Mouse (Mus musculus): ENCODE measurements around the gene Scaper. TPM values are rescaled to one million over a fixed set of nuclear protein-coding genes. Genes with fewer than 3 reads are reported as not detected.
A peak's percentile ranks its signal among the peaks of the same experiment; 100 is the strongest.

The Scaper gene
- polyA plus RNA-seq, 1 experiment from 2014 or later: 9.4 TPM

DNA sequence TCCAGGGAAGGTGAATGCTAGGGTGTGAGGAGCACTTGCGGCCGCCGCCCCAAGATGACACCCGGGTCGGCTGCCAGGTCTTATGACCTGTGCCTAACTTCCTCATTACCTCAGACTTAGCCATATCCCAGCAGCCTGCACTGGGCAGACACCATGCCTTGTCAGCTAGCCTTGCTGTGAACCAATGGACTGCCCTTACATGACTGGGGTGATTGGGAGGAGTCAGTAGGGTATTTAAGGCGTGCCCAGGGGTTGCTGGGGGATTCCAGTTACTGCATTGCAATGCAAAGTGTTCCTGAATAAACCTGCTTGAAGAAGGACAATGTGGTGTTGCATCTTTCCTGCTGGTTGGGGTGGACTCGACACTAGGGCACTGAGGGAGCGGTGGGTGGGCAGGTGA lies 148.5 kb downstream of the Scaper start:
- H3K9me3 ChIP-seq (replicated peaks; ENCODE audit: low read length): no peaks in the 10 kb centered on the region
- no peak overlapping the region for H3K4me3 ChIP-seq (replicated peaks; ENCODE audit: low read depth, low read length)
- no peak overlapping the region for H3K27ac ChIP-seq
- WGBS: 90% methylated on average over 8 of the region's 8 CpGs
- no peak for ATAC-seq (replicated peaks; ENCODE audit: low FRiP score, low read depth)
- no peaks in the 10 kb centered on the region for H3K4me1 ChIP-seq (replicated peaks; ENCODE audit: insufficient read depth, low read length)
- TF ChIP-seq CTCF (IDR thresholded peaks at IDR 0.05; ENCODE audit: low read depth): no peak
- no peak for DNase-seq (ENCODE audit: low spot score)
- H3K36me3 ChIP-seq (ENCODE audit: insufficient read depth, low read length): no peaks in the 10 kb centered on the region
- H3K4me2 ChIP-seq (ENCODE audit: low read length): no peak overlapping the region
- no peak overlapping the region for H3K9ac ChIP-seq (ENCODE audit: low read depth, low read length)
- no peaks in the 10 kb centered on the region for H3K27me3 ChIP-seq (ENCODE audit: insufficient read depth, low read length)

DNA sequence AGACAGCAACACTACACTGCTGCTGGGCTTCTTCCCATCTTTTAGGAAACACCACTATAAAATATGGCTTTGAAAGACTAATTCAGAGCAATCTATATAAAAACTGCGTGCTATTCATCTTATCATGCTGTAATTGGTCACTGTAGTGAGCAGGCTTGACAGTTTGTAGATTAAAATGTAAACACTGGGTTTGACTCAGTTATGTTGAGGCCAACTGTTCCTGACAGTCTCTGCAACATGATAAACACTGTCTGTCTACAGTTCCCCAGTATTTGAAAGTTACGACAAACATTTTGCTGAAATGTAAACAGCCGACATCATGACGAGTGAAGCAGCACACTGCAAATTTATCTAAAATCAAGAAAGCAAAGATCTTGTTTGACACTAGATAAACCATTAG lies 225.9 kb downstream of the Scaper start:
- WGBS: 60% methylated on average over 4 of the region's 4 CpGs
- no peak overlapping the region for H3K9ac ChIP-seq (ENCODE audit: low read depth, low read length)
- no peaks in the 10 kb centered on the region for H3K27me3 ChIP-seq (ENCODE audit: insufficient read depth, low read length)
- H3K9me3 ChIP-seq (replicated peaks; ENCODE audit: low read length): no peaks in the 10 kb centered on the region
- no peak overlapping the region for H3K27ac ChIP-seq
- ATAC-seq (replicated peaks; ENCODE audit: low FRiP score, low read depth) (no peak), DNase-seq (ENCODE audit: low spot score) (no peak)
- no peaks in the 10 kb centered on the region for H3K36me3 ChIP-seq (ENCODE audit: insufficient read depth, low read length)
- no peak for TF ChIP-seq CTCF (IDR thresholded peaks at IDR 0.05; ENCODE audit: low read depth)
- H3K4me3 ChIP-seq (replicated peaks; ENCODE audit: low read depth, low read length): no peak overlapping the region
- no peaks in the 10 kb centered on the region for H3K4me1 ChIP-seq (replicated peaks; ENCODE audit: insufficient read depth, low read length)
- no peak overlapping the region for H3K4me2 ChIP-seq (ENCODE audit: low read length)

DNA sequence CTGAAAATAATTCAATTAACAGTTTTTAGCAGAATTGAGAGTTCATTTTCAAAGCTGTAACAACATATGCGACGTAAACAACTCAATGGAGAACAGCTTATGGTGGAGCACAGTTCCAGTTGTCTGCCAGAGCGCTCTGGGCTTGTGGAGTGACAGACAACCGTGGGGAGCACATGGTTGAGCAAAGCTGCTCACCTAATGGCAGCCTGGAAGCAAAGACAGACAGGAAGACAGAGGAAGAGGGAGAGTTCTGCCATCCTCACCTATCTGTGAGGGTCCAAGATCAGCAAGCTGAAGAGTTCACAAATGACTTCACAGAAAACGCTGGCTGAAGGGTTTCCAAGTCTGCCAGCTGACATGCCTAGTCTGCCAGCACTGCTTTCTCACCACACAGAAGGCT lies 227.4 kb downstream of the Scaper start:
- Histone ChIP-seq H3K27ac (no peak overlapping the region), H3K4me1 (replicated peaks; ENCODE audit: insufficient read depth, low read length) (no peaks in the 10 kb centered on the region), H3K36me3 (ENCODE audit: insufficient read depth, low read length) (no peaks in the 10 kb centered on the region), H3K27me3 (ENCODE audit: insufficient read depth, low read length) (no peaks in the 10 kb centered on the region), H3K9me3 (replicated peaks; ENCODE audit: low read length) (no peaks in the 10 kb centered on the region), H3K4me2 (ENCODE audit: low read length) (no peak overlapping the region), H3K4me3 (replicated peaks; ENCODE audit: low read depth, low read length) (no peak overlapping the region), H3K9ac (ENCODE audit: low read depth, low read length) (no peak overlapping the region)
- ATAC-seq (replicated peaks; ENCODE audit: low FRiP score, low read depth) (no peak), DNase-seq (ENCODE audit: low spot score) (no peak)
- WGBS: 87% methylated on average over 5 of the region's 5 CpGs
- TF ChIP-seq CTCF (IDR thresholded peaks at IDR 0.05; ENCODE audit: low read depth): no peak

DNA sequence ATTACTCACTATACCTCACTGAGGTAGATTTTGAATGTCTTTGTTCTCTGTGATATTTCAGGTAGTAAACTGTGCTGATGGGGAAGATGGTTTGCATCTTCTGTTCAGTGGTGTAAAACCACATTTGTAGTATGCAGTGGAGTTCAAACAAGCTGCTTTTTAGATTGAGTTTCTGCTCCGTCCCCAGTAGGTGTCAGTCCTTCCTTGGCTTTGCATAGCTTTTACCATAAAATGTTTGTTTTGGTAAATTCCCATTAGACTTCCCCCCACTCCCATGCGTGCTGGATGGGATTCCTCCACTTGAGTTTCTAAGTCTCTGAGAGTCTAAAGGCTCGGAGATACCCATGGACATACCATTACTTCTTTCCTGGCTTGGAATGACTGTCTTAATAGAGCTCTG lies 231.3 kb downstream of the Scaper start:
- no peaks in the 10 kb centered on the region for H3K4me1 ChIP-seq (replicated peaks; ENCODE audit: insufficient read depth, low read length)
- H3K9ac ChIP-seq (ENCODE audit: low read depth, low read length): no peak overlapping the region
- no peak overlapping the region for H3K4me3 ChIP-seq (replicated peaks; ENCODE audit: low read depth, low read length)
- H3K36me3 ChIP-seq (ENCODE audit: insufficient read depth, low read length): no peaks in the 10 kb centered on the region
- H3K9me3 ChIP-seq (replicated peaks; ENCODE audit: low read length): no peaks in the 10 kb centered on the region
- H3K27me3 ChIP-seq (ENCODE audit: insufficient read depth, low read length): no peaks in the 10 kb centered on the region
- no peak overlapping the region for H3K27ac ChIP-seq
- peak; percentile 54; the same call in 1 of the 2 replicates for TF ChIP-seq CTCF (IDR thresholded peaks at IDR 0.05; ENCODE audit: low read depth)
- no peak for ATAC-seq (replicated peaks; ENCODE audit: low FRiP score, low read depth)
- 47% methylated on average over 3 of the region's 3 CpGs for whole genome bisulfite sequencing
- peak; percentile 56 for DNase-seq (ENCODE audit: low spot score)
- no peak overlapping the region for H3K4me2 ChIP-seq (ENCODE audit: low read length)

DNA sequence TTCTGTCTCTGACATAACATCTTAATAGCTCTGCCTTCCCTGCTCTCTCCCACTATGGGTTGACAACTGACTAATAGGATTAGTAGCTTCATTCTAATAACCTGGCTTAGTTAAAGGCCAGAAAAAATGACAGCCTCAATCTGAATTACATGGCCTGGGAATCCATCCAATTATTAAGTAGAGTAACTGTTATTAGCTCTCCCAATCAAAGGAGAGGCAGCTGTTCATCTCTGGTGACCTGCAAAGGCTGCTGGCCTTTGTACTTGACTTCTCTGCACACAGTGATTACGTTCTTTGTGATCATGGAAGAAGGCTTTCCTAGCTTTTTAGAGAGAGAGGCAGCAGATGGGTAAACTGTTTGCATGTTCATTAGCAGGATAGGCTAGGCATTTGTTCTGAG lies 242.6 kb downstream of the Scaper start:
- TF ChIP-seq CTCF (IDR thresholded peaks at IDR 0.05; ENCODE audit: low read depth): no peak
- no peaks in the 10 kb centered on the region for H3K36me3 ChIP-seq (ENCODE audit: insufficient read depth, low read length)
- H3K9me3 ChIP-seq (replicated peaks; ENCODE audit: low read length): no peaks in the 10 kb centered on the region
- DNase-seq (ENCODE audit: low spot score) (no peak), ATAC-seq (replicated peaks; ENCODE audit: low FRiP score, low read depth) (no peak)
- H3K4me2 ChIP-seq (ENCODE audit: low read length): no peak overlapping the region
- no peak overlapping the region for H3K27ac ChIP-seq
- no peak overlapping the region for H3K4me3 ChIP-seq (replicated peaks; ENCODE audit: low read depth, low read length)
- H3K27me3 ChIP-seq (ENCODE audit: insufficient read depth, low read length): no peaks in the 10 kb centered on the region
- 52% methylated on average over 1 of the region's 1 CpGs for WGBS
- no peak overlapping the region for H3K9ac ChIP-seq (ENCODE audit: low read depth, low read length)
- no peaks in the 10 kb centered on the region for H3K4me1 ChIP-seq (replicated peaks; ENCODE audit: insufficient read depth, low read length)

DNA sequence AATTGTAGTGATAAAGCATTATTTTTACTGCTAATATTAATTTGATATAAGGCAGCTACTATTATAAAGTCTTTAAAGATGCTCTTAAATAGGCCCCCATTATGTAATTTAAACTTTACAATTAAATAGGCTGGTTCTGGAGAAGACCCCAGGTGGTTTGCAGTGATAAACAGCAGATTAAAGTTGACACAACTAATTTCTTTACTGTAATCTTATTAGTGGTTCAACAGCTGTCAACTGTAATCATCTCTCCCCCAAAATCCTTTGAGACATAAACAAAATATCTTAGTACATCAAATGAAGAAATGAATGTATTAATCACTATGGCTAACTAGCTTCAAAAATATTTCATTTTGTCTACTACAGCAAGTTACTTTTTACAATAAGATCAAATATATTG lies 260.8 kb downstream of the Scaper start:
- H3K27me3 ChIP-seq (ENCODE audit: insufficient read depth, low read length): no peaks in the 10 kb centered on the region
- no peak for TF ChIP-seq CTCF (IDR thresholded peaks at IDR 0.05; ENCODE audit: low read depth)
- no peaks in the 10 kb centered on the region for H3K36me3 ChIP-seq (ENCODE audit: insufficient read depth, low read length)
- no peaks in the 10 kb centered on the region for H3K9me3 ChIP-seq (replicated peaks; ENCODE audit: low read length)
- no peaks in the 10 kb centered on the region for H3K4me1 ChIP-seq (replicated peaks; ENCODE audit: insufficient read depth, low read length)
- no peak overlapping the region for H3K9ac ChIP-seq (ENCODE audit: low read depth, low read length)
- ATAC-seq (replicated peaks; ENCODE audit: low FRiP score, low read depth) (no peak), DNase-seq (ENCODE audit: low spot score) (no peak)
- H3K4me2 ChIP-seq (ENCODE audit: low read length): no peak overlapping the region
- no peak overlapping the region for H3K27ac ChIP-seq
- no peak overlapping the region for H3K4me3 ChIP-seq (replicated peaks; ENCODE audit: low read depth, low read length)

DNA sequence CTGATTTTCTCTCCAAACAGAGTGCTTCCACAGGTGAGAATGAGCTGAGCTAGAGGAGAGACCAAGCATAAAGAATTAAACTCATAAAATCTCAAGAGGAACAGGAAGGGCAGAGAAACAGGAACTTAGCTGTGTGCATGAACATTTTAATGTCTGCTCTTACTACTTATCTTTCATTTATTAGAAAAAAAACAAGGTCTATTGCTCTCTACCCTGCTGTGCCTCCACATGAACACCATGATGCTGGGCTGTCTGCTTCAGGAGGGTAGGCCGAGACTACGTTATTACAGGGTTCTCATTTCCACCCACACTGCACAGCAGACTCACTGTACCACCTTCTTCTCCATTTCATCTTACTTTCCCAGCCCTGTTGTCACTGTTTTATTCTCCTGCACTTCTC lies 291.5 kb downstream of the Scaper start:
- Histone ChIP-seq H3K27me3 (ENCODE audit: insufficient read depth, low read length) (no peaks in the 10 kb centered on the region), H3K4me3 (replicated peaks; ENCODE audit: low read depth, low read length) (no peak overlapping the region), H3K36me3 (ENCODE audit: insufficient read depth, low read length) (no peaks in the 10 kb centered on the region), H3K9me3 (replicated peaks; ENCODE audit: low read length) (no peaks in the 10 kb centered on the region), H3K4me1 (replicated peaks; ENCODE audit: insufficient read depth, low read length) (no peaks in the 10 kb centered on the region), H3K4me2 (ENCODE audit: low read length) (no peak overlapping the region), H3K27ac (no peak overlapping the region), H3K9ac (ENCODE audit: low read depth, low read length) (no peak overlapping the region)
- DNase-seq (ENCODE audit: low spot score): no peak
- WGBS: 85% methylated on average over 2 of the region's 2 CpGs
- ATAC-seq (replicated peaks; ENCODE audit: low FRiP score, low read depth): no peak
- no peak for TF ChIP-seq CTCF (IDR thresholded peaks at IDR 0.05; ENCODE audit: low read depth)
